In the genomic region with DNA sequence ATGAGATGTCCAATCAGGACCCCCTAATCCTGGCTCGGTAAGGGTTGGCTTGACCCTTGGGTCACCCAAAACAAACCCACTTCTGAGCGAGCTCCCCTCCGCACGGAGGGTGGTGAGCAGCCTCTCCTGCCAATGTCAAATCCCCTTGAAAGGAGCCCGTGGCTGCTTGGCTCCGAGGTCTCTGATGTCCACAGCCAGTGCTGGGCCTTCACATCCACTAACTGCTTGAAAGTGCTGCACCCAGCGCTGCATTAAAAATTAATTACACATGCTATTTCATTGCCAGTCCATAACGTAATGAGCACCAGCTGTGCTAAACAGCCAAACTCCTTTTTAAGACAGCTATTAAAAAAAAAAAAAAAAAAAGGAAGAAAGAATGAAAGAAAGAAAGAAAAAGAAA, we compare ENCODE assay signal across 20 mouse cellular contexts. TPM values are rescaled to one million over a fixed set of nuclear protein-coding genes. Genes with fewer than 3 reads are reported as not detected.
DNase-seq lines count a peak whose midpoint lies in the region; ATAC-seq and TF ChIP-seq lines count a peak whose summit lies in the region.
"Had no signal": no experiment of that assay in that cellular context is flagged by ENCODE, and none has a peak within 500 bp of the region (broad histone marks: within the 10 kb centered on the region; RNA-seq: fewer than 3 reads in every experiment).

No protein-coding gene starts in this region.

- no peak for TF ChIP-seq POLR2A in lung, adult 2 months (IDR thresholded peaks at IDR 0.05; ENCODE audit: borderline replicate concordance, extremely low read depth, low read depth, low read length)

- H3K4me1 ChIP-seq in forebrain, embryonic 10.5 days: peaks cover 62% of the 10 kb centered on the region
- H3K4me1 ChIP-seq in forebrain, embryonic 16.5 days (replicated peaks; ENCODE audit: control insufficient read depth, insufficient read depth, low read length): peaks cover 68% of the 10 kb centered on the region
- peaks cover 50% of the 10 kb centered on the region for H3K4me1 ChIP-seq in midbrain, embryonic 12.5 days
- H3K4me1 ChIP-seq in midbrain, embryonic 10.5 days: peaks cover 42% of the 10 kb centered on the region
- H3K4me1 ChIP-seq in forebrain, embryonic 14.5 days (ENCODE audit: control insufficient read depth, insufficient read depth, low read length): peaks cover 51% of the 10 kb centered on the region
- peaks cover 46% of the 10 kb centered on the region for H3K4me1 ChIP-seq in midbrain, embryonic 15.5 days
- H3K4me1 ChIP-seq in lung, adult 2 months (ENCODE audit: control insufficient read depth, insufficient read depth, low read length): no peaks in the 10 kb centered on the region

- peaks cover 5% of the 10 kb centered on the region; the same call in 1 of the 2 replicates for H3K36me3 ChIP-seq in forebrain, embryonic 10.5 days (replicated peaks)
- no peaks in the 10 kb centered on the region for H3K36me3 ChIP-seq in forebrain, embryonic 16.5 days (ENCODE audit: control insufficient read depth, insufficient read depth)
- H3K36me3 ChIP-seq in midbrain, embryonic 12.5 days: no peaks in the 10 kb centered on the region
- H3K36me3 ChIP-seq in midbrain, embryonic 10.5 days: no peaks in the 10 kb centered on the region
- H3K36me3 ChIP-seq in forebrain, embryonic 14.5 days (ENCODE audit: control insufficient read depth, insufficient read depth, low read length): no peaks in the 10 kb centered on the region
- H3K36me3 ChIP-seq in midbrain, embryonic 15.5 days (replicated peaks): no peaks in the 10 kb centered on the region
- H3K36me3 ChIP-seq: G1E; heart, embryonic 10.5 days had no signal

- no peak for DNase-seq in forebrain, embryonic 10.5 days (ENCODE audit: extremely low spot score, low spot score)
- DNase-seq in midbrain, embryonic 10.5 days (ENCODE audit: low spot score): no peak
- no peak for DNase-seq in forebrain, embryonic 14.5 days (ENCODE audit: low spot score)
- DNase-seq in frontal cortex, postnatal 14 days (ENCODE audit: low spot score in 2 of 2): no peak
- no peak for DNase-seq in lung, adult 2 months
- DNase-seq: cerebellum, adult 9-11 months; heart, postnatal 36 days; kidney, adult 9 months; layer of hippocampus, postnatal 36 days; spleen, adult 18-20 months had no signal

- H3K27me3 ChIP-seq in forebrain, embryonic 10.5 days (ENCODE audit: poor library complexity, severe bottlenecking): no peaks in the 10 kb centered on the region
- H3K27me3 ChIP-seq in forebrain, embryonic 16.5 days (replicated peaks; ENCODE audit: control insufficient read depth, insufficient read depth, low read length): no peaks in the 10 kb centered on the region
- H3K27me3 ChIP-seq in midbrain, embryonic 12.5 days: no peaks in the 10 kb centered on the region
- H3K27me3 ChIP-seq in midbrain, embryonic 10.5 days (ENCODE audit: low read depth, poor library complexity, severe bottlenecking): peaks cover 7% of the 10 kb centered on the region; the same call in 1 of the 2 replicates
- H3K27me3 ChIP-seq in forebrain, embryonic 14.5 days (replicated peaks; ENCODE audit: control insufficient read depth, insufficient read depth, low read length): no peaks in the 10 kb centered on the region
- no peaks in the 10 kb centered on the region for H3K27me3 ChIP-seq in midbrain, embryonic 15.5 days (replicated peaks)

- no peak overlapping the region for H3K4me2 ChIP-seq in forebrain, embryonic 16.5 days (ENCODE audit: low read length)
- H3K4me2 ChIP-seq in midbrain, embryonic 12.5 days (replicated peaks): no peak overlapping the region
- no peak overlapping the region for H3K4me2 ChIP-seq in forebrain, embryonic 14.5 days (ENCODE audit: low read length)
- no peak overlapping the region for H3K4me2 ChIP-seq in midbrain, embryonic 15.5 days

- ATAC-seq in forebrain, embryonic 16.5 days: no peak
- ATAC-seq in midbrain, embryonic 12.5 days (ENCODE audit: low FRiP score, low read depth): no peak
- ATAC-seq in forebrain, embryonic 14.5 days: no peak
- no peak for ATAC-seq in midbrain, embryonic 15.5 days (replicated peaks)
- ATAC-seq: CD4-positive, CD25-positive, alpha-beta regulatory T cell, adult 4 months; lung, postnatal 0 days had no signal

- H3K27ac ChIP-seq in forebrain, embryonic 10.5 days: peak overlapping the region; percentile 51; the same call in 1 of the 2 replicates
- H3K27ac ChIP-seq in forebrain, embryonic 16.5 days (ENCODE audit: low read length): no peak overlapping the region; the same call in 1 of the 2 replicates
- peak overlapping the region; percentile 75; the same call in 1 of the 2 replicates for H3K27ac ChIP-seq in midbrain, embryonic 12.5 days (replicated peaks)
- H3K27ac ChIP-seq in midbrain, embryonic 10.5 days (replicated peaks): no peak overlapping the region
- H3K27ac ChIP-seq in forebrain, embryonic 14.5 days (ENCODE audit: low read depth, low read length): no peak overlapping the region
- peak overlapping the region; percentile 55; the same call in 1 of the 2 replicates for H3K27ac ChIP-seq in midbrain, embryonic 15.5 days
- H3K27ac ChIP-seq: liver, embryonic 14.5 days had no signal

- TF ChIP-seq CTCF in lung, adult 2 months (IDR thresholded peaks at IDR 0.05; ENCODE audit: insufficient read depth, low read length): no peak

- 62% methylated on average over 8 of the region's 8 CpGs for WGBS in forebrain, embryonic 10.5 days
- 26% methylated on average over 8 of the region's 8 CpGs for WGBS in forebrain, embryonic 16.5 days
- 40% methylated on average over 8 of the region's 8 CpGs for WGBS in midbrain, embryonic 12.5 days
- WGBS in midbrain, embryonic 10.5 days: 45% methylated on average over 8 of the region's 8 CpGs
- WGBS in forebrain, embryonic 14.5 days: 38% methylated on average over 8 of the region's 8 CpGs
- 38% methylated on average over 8 of the region's 8 CpGs for WGBS in midbrain, embryonic 15.5 days
- 69% methylated on average over 8 of the region's 8 CpGs for WGBS in lung, adult 2 months

- no peak overlapping the region for H3K9ac ChIP-seq in forebrain, embryonic 16.5 days (replicated peaks; ENCODE audit: low read depth, low read length)
- H3K9ac ChIP-seq in midbrain, embryonic 12.5 days (replicated peaks): no peak overlapping the region
- peak overlapping the region; percentile 25; the same call in 1 of the 2 replicates for H3K9ac ChIP-seq in forebrain, embryonic 14.5 days (ENCODE audit: low read length)
- no peak overlapping the region for H3K9ac ChIP-seq in midbrain, embryonic 15.5 days
- H3K9ac ChIP-seq: liver, embryonic 14.5 days had no signal

- H3K4me3 ChIP-seq in forebrain, embryonic 10.5 days: no peak overlapping the region
- no peak overlapping the region for H3K4me3 ChIP-seq in forebrain, embryonic 16.5 days (replicated peaks; ENCODE audit: low read length)
- H3K4me3 ChIP-seq in midbrain, embryonic 12.5 days: no peak overlapping the region
- H3K4me3 ChIP-seq in midbrain, embryonic 10.5 days: no peak overlapping the region
- no peak overlapping the region for H3K4me3 ChIP-seq in forebrain, embryonic 14.5 days (ENCODE audit: low read depth, low read length)
- no peak overlapping the region for H3K4me3 ChIP-seq in midbrain, embryonic 15.5 days
- H3K4me3 ChIP-seq in lung, adult 2 months (replicated peaks; ENCODE audit: extremely low read depth, low read depth, low read length): no peak overlapping the region
- H3K4me3 ChIP-seq: erythroblast, embryonic 14.5 days; heart, embryonic 10.5 days; myocyte had no signal

- no peaks in the 10 kb centered on the region for H3K9me3 ChIP-seq in forebrain, embryonic 10.5 days
- no peaks in the 10 kb centered on the region for H3K9me3 ChIP-seq in forebrain, embryonic 16.5 days (ENCODE audit: control insufficient read depth, low read length)
- no peaks in the 10 kb centered on the region for H3K9me3 ChIP-seq in midbrain, embryonic 12.5 days
- no peaks in the 10 kb centered on the region for H3K9me3 ChIP-seq in midbrain, embryonic 10.5 days (replicated peaks)
- H3K9me3 ChIP-seq in forebrain, embryonic 14.5 days (replicated peaks; ENCODE audit: control insufficient read depth, low read length): no peaks in the 10 kb centered on the region
- no peaks in the 10 kb centered on the region for H3K9me3 ChIP-seq in midbrain, embryonic 15.5 days
- H3K9me3 ChIP-seq: heart, embryonic 10.5 days had no signal

RNA-seq across cellular contexts. Expression of a gene that starts 43.5 kb away (rescaled TPM):
- polyA plus RNA-seq in forebrain, embryonic 10.5 days (2016; fragmentation: Nextera tagmentation; extraction: Ambion mirVana): 3.4 and 5.5 TPM in 2 replicates
- 81.4 and 87.9 TPM in 2 replicates for polyA plus RNA-seq in forebrain, embryonic 16.5 days (2015; fragmentation: Nextera tagmentation; extraction: Ambion mirVana)
- polyA plus RNA-seq in midbrain, embryonic 12.5 days (2016; fragmentation: Nextera tagmentation; extraction: Ambion mirVana): 16.1 and 19.5 TPM in 2 replicates
- polyA plus RNA-seq in midbrain, embryonic 10.5 days (2016; fragmentation: Nextera tagmentation; extraction: Ambion mirVana): 2.5 and 3.9 TPM in 2 replicates
- 76.7 and 86.5 TPM in 2 replicates for polyA plus RNA-seq in forebrain, embryonic 14.5 days (2014; fragmentation: Nextera tagmentation; extraction: Ambion mirVana)
- 33.7 and 37.6 TPM in 2 replicates for polyA plus RNA-seq in midbrain, embryonic 15.5 days (2015; fragmentation: Nextera tagmentation; extraction: Ambion mirVana)
- polyA plus RNA-seq in lung, adult 2 months (2012; rRNA removed): 2.6 and 4.2 TPM in 2 replicates
- polyA plus RNA-seq: erythroblast, embryonic 14.5 days; G1E; myocyte had no signal

Comparison
In these comparisons a context has a peak if more than half of its experiments do, and no peak if none do; other contexts are left out.
1. H3K27ac ChIP-seq: peak in forebrain, embryonic 10.5 days (single experiment), midbrain, embryonic 12.5 days (single experiment) and midbrain, embryonic 15.5 days (single experiment); none in forebrain, embryonic 16.5 days (single experiment), midbrain, embryonic 10.5 days (single experiment) and forebrain, embryonic 14.5 days (single experiment).